Mouse (Mus musculus) liver, postnatal 0 days (tissue): ENCODE results near the gene Emc8. TPM values are rescaled to one million over a fixed set of nuclear protein-coding genes. Genes with fewer than 3 reads are reported as not detected.
A peak's percentile ranks its signal among the peaks of the same experiment; 100 is the strongest.

Experiments used
- ATAC-seq: fragments of 200-750 bp; cut with Nextera tagmentation; 2 replicates; pipeline ENCODE4 v1.8.0; 2017; ENCODE audit warnings: mild to moderate bottlenecking, moderate library complexity
- DNase-seq: peaks from one replicate; pipeline ENCODE4 v3.0.0-alpha.2; 2016
- H3K27ac ChIP-seq: fragments of 300-500 bp; sonication (generic); 2 replicates; pipeline ENCODE4 v1.5.1; 2014; ENCODE audit warnings: antibody characterized with exemption, moderate library complexity, mild to moderate bottlenecking, low read depth
- H3K27me3 ChIP-seq: fragments of 300-500 bp; sonication (generic); 2 replicates; pipeline ENCODE4 v1.6.1; 2014; ENCODE audit warnings: low read length, control low read depth, mixed read lengths; ENCODE audit not compliant: insufficient read depth
- H3K36me3 ChIP-seq: fragments of 300-500 bp; sonication (generic); replicated peaks from 2 replicates; pipeline ENCODE4 v1.6.1; 2014; ENCODE audit warnings: mild to moderate bottlenecking, control low read depth, low read length, moderate library complexity, mixed read lengths; ENCODE audit not compliant: insufficient read depth
- H3K4me1 ChIP-seq: fragments of 300-500 bp; sonication (generic); 2 replicates; pipeline ENCODE4 v1.6.1; 2014; ENCODE audit warnings: antibody characterized with exemption, mild to moderate bottlenecking, control low read depth; ENCODE audit not compliant: insufficient read depth
- H3K4me2 ChIP-seq: fragments of 300-500 bp; sonication (generic); 2 replicates; pipeline ENCODE4 v1.6.1; 2014; ENCODE audit warnings: low read depth, mild to moderate bottlenecking, low read length, moderate library complexity, mixed read lengths
- H3K4me3 ChIP-seq: fragments of 300-500 bp; sonication (generic); 2 replicates; pipeline ENCODE4 v1.5.1; 2014; ENCODE audit warnings: low read depth, low read length
- H3K9ac ChIP-seq: fragments of 300-500 bp; sonication (generic); replicated peaks from 2 replicates; pipeline ENCODE4 v1.6.1; 2014; ENCODE audit warnings: mild to moderate bottlenecking, moderate library complexity
- H3K9me3 ChIP-seq: fragments of 300-500 bp; sonication (generic); 2 replicates; pipeline ENCODE4 v1.6.1; 2016; ENCODE audit warnings: mild to moderate bottlenecking, control low read depth, low read length, mixed read lengths
- CTCF ChIP-seq: sonication (generic); IDR thresholded peaks from 2 replicates; pipeline ENCODE4 v1.5.1; 2016; ENCODE audit warnings: antibody characterized with exemption, low read depth
- EP300 ChIP-seq: IDR thresholded peaks from 2 replicates; pipeline ENCODE4 v1.6.1; 2016; ENCODE audit warnings: antibody characterized with exemption, low read depth, mild to moderate bottlenecking
- WGBS: fragments of 180-500 bp; shearing (Covaris S2); extraction: QIAGEN DNeasy Blood & Tissue Kit; methylation state at CpG from one replicate; pipeline ENCODE4 v1.1.7; 2014; ENCODE audit not compliant: insufficient replicate concordance; 5-methylcytosine and 5-hydroxymethylcytosine counted together
- polyA plus RNA-seq: library from polyadenylated mRNA; unstranded; fragments of >200 nt; fragmentation: Nextera tagmentation; extraction: Ambion mirVana; gene quantifications from 2 replicates; pipeline ENCODE4 v1.2.1, GENCODE M21; 2015

The Emc8 gene
- polyA plus RNA-seq, 1 experiment from 2014 or later = 83.9 TPM

GRCm38 (mm10) chr8:120687786-120688185 lies 19.4 kb upstream of the Emc8 start:
- no peak overlapping the region for H3K4me3 ChIP-seq
- H3K4me2 ChIP-seq = no peak overlapping the region
- WGBS = 65% methylated on average over 8 of the region's 8 CpGs
- no peak for TF ChIP-seq CTCF
- no peak for TF ChIP-seq EP300
- H3K27me3 ChIP-seq = no peaks in the 10 kb centered on the region
- H3K36me3 ChIP-seq = no peaks in the 10 kb centered on the region
- H3K4me1 ChIP-seq = 0 out of 2 replicates have a peak, but pooled peaks cover 2% of the 10 kb centered on the region
- no peak overlapping the region for H3K9ac ChIP-seq
- ATAC-seq (no peak), DNase-seq (no peak)
- H3K27ac ChIP-seq = no peak overlapping the region
- H3K9me3 ChIP-seq = no peaks in the 10 kb centered on the region

- no peaks in the 10 kb centered on the region for H3K27me3 ChIP-seq
- H3K4me1 ChIP-seq = 0 out of 2 replicates have a peak, but pooled peaks cover 2% of the 10 kb centered on the region
- H3K4me2 ChIP-seq = peak overlapping the region; percentile 29; the same call in 1 of the 2 replicates
- H3K9ac ChIP-seq = no peak overlapping the region
- TF ChIP-seq EP300 = no peak
- TF ChIP-seq CTCF = no peak
- no peaks in the 10 kb centered on the region for H3K36me3 ChIP-seq
- H3K4me3 ChIP-seq = no peak overlapping the region
- H3K27ac ChIP-seq = no peak overlapping the region
- ATAC-seq (peak; percentile 16; the same call in 1 of the 2 replicates), DNase-seq (no peak)
- WGBS = 65% methylated on average over 5 of the region's 5 CpGs
- H3K9me3 ChIP-seq = no peaks in the 10 kb centered on the region
These were observed 18.2 kb upstream of the Emc8 start for GRCm38 (mm10) chr8:120686576-120686975.

GRCm38 (mm10) chr8:120686051-120686450 lies 17.7 kb upstream of the Emc8 start:
- Histone ChIP-seq H3K4me3 (no peak overlapping the region), H3K4me1 (0 out of 2 replicates have a peak, but pooled peaks cover 2% of the 10 kb centered on the region), H3K27ac (peak overlapping the region; percentile 30; the same call in 1 of the 2 replicates), H3K36me3 (no peaks in the 10 kb centered on the region), H3K4me2 (peak overlapping the region; percentile 29), H3K9ac (no peak overlapping the region), H3K27me3 (no peaks in the 10 kb centered on the region), H3K9me3 (no peaks in the 10 kb centered on the region)
- TF ChIP-seq CTCF (no peak), EP300 (no peak)
- peak; percentile 58 for DNase-seq
- peak; percentile 65 for ATAC-seq
- WGBS = 36% methylated on average over 13 of the region's 13 CpGs

GRCm38 (mm10) chr8:120685591-120685990 lies 17.2 kb upstream of the Emc8 start:
- TF ChIP-seq CTCF (no peak), EP300 (no peak)
- no peak for DNase-seq
- Histone ChIP-seq H3K9me3 (no peaks in the 10 kb centered on the region), H3K4me2 (no peak overlapping the region), H3K27me3 (no peaks in the 10 kb centered on the region), H3K4me1 (0 out of 2 replicates have a peak, but pooled peaks cover 2% of the 10 kb centered on the region), H3K9ac (no peak overlapping the region), H3K27ac (peak overlapping the region; percentile 30; the same call in 1 of the 2 replicates), H3K36me3 (no peaks in the 10 kb centered on the region), H3K4me3 (no peak overlapping the region)
- 0 out of 2 replicates have a peak, but pooled peaks have one; percentile 20 for ATAC-seq
- WGBS = 59% methylated on average over 8 of the region's 8 CpGs

- H3K4me2 ChIP-seq = no peak overlapping the region
These were observed 16.7 kb upstream of the Emc8 start for GRCm38 (mm10) chr8:120685097-120685496.

GRCm38 (mm10) chr8:120684082-120684481 lies 15.7 kb upstream of the Emc8 start:
- TF ChIP-seq EP300 (no peak), CTCF (no peak)
- H3K36me3 ChIP-seq = no peaks in the 10 kb centered on the region
- H3K27me3 ChIP-seq = no peaks in the 10 kb centered on the region
- H3K9me3 ChIP-seq = no peaks in the 10 kb centered on the region
- 50% methylated on average over 5 of the region's 5 CpGs for whole genome bisulfite sequencing
- no peak overlapping the region for H3K4me3 ChIP-seq
- DNase-seq (no peak), ATAC-seq (no peak)
- no peak overlapping the region for H3K27ac ChIP-seq
- peaks cover 2% of the 10 kb centered on the region; the same call in 1 of the 2 replicates for H3K4me1 ChIP-seq
- H3K9ac ChIP-seq = no peak overlapping the region
- no peak overlapping the region for H3K4me2 ChIP-seq

More at GRCm38 (mm10) chr8:120685097-120685496, 16.7 kb upstream of the Emc8 start:
- Histone ChIP-seq H3K27me3 (no peaks in the 10 kb centered on the region), H3K9me3 (no peaks in the 10 kb centered on the region), H3K9ac (no peak overlapping the region), H3K4me3 (no peak overlapping the region), H3K36me3 (no peaks in the 10 kb centered on the region), H3K4me1 (peaks cover 2% of the 10 kb centered on the region; the same call in 1 of the 2 replicates), H3K27ac (peak overlapping the region; percentile 30; the same call in 1 of the 2 replicates)
- 64% methylated on average over 5 of the region's 5 CpGs for WGBS
- no peak for TF ChIP-seq CTCF
- ATAC-seq (no peak), DNase-seq (no peak)

GRCm38 (mm10) chr8:120683602-120684001 lies 15.2 kb upstream of the Emc8 start:
- Histone ChIP-seq H3K4me2 (no peak overlapping the region), H3K36me3 (no peaks in the 10 kb centered on the region), H3K27me3 (no peaks in the 10 kb centered on the region), H3K9ac (no peak overlapping the region), H3K27ac (no peak overlapping the region), H3K9me3 (no peaks in the 10 kb centered on the region), H3K4me3 (no peak overlapping the region), H3K4me1 (peaks cover 2% of the 10 kb centered on the region; the same call in 1 of the 2 replicates)
- 14% methylated on average over 10 of the region's 10 CpGs for WGBS
- peak; percentile 46 for ATAC-seq
- peak; percentile 88 for TF ChIP-seq CTCF
- TF ChIP-seq EP300 = no peak
- DNase-seq = peak; percentile 86
